Mouse (Mus musculus): ENCODE results near the gene Olfr170. TPM values are rescaled to one million over a fixed set of nuclear protein-coding genes. Genes with fewer than 3 reads are reported as not detected.
"Not testable (repeated sequence)": the region's sequence is repeated elsewhere in the genome, so short reads cannot be mapped to it uniquely, and the experiment has no call there.

The Olfr170 gene
- not detected for total RNA-seq (2021)

DNA sequence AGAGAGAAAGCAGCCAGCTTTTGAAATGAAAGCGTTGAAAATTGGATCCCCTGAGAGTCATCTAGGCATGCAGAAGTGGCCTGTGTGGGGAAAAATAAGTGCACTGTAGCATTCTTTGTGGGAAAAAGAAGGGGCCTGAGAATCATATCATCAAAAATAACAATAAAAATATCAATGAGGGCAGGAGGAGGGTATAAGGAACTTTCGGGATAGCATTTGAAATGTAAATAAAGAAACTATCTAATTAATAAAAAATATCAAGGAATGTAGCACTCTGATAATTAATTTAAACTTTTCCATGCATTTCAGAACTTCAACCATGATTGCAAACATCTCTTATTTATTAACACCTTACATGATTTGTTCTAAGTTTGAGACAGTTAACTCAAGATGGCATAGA lies at the start of gene Olfr170:
Gene Olfr170, minus strand, starts transcription at position 101 of the 400 bp plus-strand sequence.
- intact Hi-C loops (cut with DNase I); DNase-seq (ENCODE audit: low spot score in 2 of 2): not testable (repeated sequence)

DNA sequence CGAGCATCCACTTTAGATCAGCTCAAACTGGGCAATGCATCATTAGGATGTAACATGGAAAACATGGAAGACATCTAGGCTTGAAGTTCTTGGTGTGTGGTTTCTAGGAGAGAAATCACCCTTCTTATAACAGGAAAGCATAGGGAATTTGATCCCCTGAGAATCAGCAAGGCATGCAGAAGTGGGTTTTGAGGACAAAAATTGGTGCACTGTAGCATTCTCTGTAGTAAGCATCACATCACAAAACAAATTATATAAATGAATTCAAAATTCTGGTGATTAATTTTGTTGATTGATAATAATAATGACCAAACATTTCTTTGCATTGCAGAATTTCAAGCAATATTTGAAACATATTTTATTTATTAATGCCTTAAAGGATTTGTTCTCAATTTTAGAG lies 18.1 kb upstream of the Olfr170 start, which contains the start of gene Olfr171:
Gene Olfr171, minus strand, starts transcription at position 101 of the 400 bp plus-strand sequence.
- no peak for DNase-seq (ENCODE audit: low spot score in 2 of 2)
- intact Hi-C loops (cut with DNase I) = no loop called here

DNA sequence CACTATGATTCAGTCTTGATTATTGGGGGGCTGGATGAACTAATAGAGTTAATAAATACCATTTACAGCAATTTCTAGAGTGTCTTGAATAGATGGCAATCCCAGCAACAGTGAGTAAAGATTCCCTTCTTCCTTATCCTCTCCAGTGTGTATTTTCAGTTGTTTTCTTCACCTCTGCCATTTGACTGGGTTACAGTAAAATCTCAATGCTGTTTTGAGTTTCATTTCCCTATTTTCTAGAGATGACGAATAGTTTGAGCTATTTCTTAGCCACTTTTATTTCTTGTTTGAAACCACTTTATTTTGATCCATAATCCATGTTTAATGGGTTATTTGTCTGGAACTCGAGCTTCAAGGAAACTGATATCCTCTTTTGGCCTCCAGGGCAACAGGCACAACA lies 8.5 kb downstream of the Olfr170 start:
- intact Hi-C loops (cut with DNase I) = no loop called here
- no peak for DNase-seq (ENCODE audit: low spot score in 2 of 2)

DNA sequence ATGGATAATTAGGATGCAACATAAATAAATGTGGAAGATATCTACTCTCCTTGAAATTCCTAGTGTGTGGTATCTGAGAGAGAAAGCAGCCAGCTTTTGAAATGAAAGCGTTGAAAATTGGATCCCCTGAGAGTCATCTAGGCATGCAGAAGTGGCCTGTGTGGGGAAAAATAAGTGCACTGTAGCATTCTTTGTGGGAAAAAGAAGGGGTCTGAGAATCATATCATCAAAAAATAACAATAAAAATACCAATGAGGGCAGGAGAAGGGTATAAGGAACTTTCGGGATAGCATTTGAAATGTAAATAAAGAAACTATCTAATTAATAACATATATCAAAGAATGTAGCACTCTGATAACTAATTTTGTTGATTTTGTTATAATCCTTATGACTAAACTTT lies 40.0 kb downstream of the Olfr170 start, which contains the start of gene Olfr169:
Gene Olfr169, minus strand, starts transcription at position 101 of the 400 bp plus-strand sequence.
- DNase-seq (ENCODE audit: low spot score in 2 of 2); intact Hi-C loops (cut with DNase I): not testable (repeated sequence)

Other genes starting within 250 kb of the Olfr170 start
- gene Olfr165, start 188.7 kb downstream of the Olfr170 start, total RNA-seq (2021) = not detected
- gene Olfr166, start 128.2 kb downstream of the Olfr170 start, total RNA-seq (2021) = not detected
- gene Olfr167, start 89.6 kb downstream of the Olfr170 start, total RNA-seq (2021) = not detected
- not detected for gene Olfr168, start 76.3 kb downstream of the Olfr170 start, total RNA-seq (2021)
- not detected for gene Olfr169, start 40.1 kb downstream of the Olfr170 start, total RNA-seq (2021)
- not detected for gene Olfr171, start 18.0 kb upstream of the Olfr170 start, total RNA-seq (2021)
- gene Lamp3, start 94.5 kb upstream of the Olfr170 start, total RNA-seq (2021) = under 1 TPM in 1 of 2 experiments, not detected in 1; 0.11 TPM
- under 1 TPM; 0.57 to 0.92 TPM for gene B3gnt5, start 148.3 kb upstream of the Olfr170 start, total RNA-seq (2021)

All from left cerebral cortex, postnatal 25 days (tissue).